Mouse (Mus musculus): Measurements from ENCODE around the gene Pdcd2.

DNA sequence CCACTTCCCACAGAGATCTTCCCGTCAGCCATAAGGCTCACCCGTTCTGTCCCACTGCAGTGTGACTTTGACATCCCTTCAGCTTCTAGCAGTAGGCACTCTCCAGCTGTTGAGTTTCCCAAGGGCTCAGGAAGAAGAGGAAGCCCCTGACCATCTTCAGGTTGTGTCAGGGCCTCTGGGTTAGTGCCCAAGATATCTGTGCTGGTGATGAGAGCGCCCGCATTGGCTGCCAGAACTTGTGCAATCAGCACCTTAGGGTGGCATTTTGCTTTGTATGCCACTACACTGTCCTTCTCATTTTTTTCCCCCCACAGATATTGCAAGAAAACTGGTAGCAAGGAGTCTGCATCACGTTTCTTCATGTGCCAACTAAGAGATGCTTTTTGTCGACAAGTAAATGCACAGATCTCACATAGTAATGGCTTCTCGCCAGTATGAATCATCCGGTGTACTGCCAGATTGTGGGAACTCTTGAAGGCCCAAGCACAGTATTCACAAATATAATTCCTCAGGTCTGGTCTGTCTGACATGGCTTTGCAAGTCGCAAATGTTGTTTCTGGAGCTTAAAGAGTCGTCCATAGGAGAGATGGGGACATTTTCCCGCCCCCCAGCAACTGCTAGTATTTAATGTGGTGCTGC, 8.2 kb upstream of the Pdcd2 start:
- no peak for TF ChIP-seq CTCF (IDR thresholded peaks at IDR 0.05; ENCODE audit: low read depth, low read length)
- no peak for TF ChIP-seq POLR2A (IDR thresholded peaks at IDR 0.05; ENCODE audit: insufficient read depth, low read length)
- no peak for TF ChIP-seq EP300 (IDR thresholded peaks at IDR 0.05; ENCODE audit: insufficient read depth, low read depth, low read length)
